Mouse (Mus musculus): Measurements from ENCODE around the gene Tnnt3.

GRCm38 (mm10) chr7:142558511-142559146 is 60.0 kb downstream of the Tnnt3 start:
- TF ChIP-seq ZKSCAN1 (IDR thresholded peaks at IDR 0.05; ENCODE audit: borderline replicate concordance, low read depth, low read length), result no peak
- no peak for TF ChIP-seq POLR2A (IDR thresholded peaks at IDR 0.05; ENCODE audit: low read depth, low read length)
- no peak for TF ChIP-seq CTCF (conservative IDR thresholded peaks at IDR 0.05 in 1 of 2, IDR thresholded peaks at IDR 0.05 in 1 of 2; ENCODE audit: low read depth in 2 of 2, low read length in 2 of 2)
- no peak for TF ChIP-seq POLR2AphosphoS2 (IDR thresholded peaks at IDR 0.05; ENCODE audit: low read depth, low read length)
- no peak for TF ChIP-seq SIN3A (IDR thresholded peaks at IDR 0.05; ENCODE audit: low read length)

All from CH12.LX (cell line).